Mouse (Mus musculus): ENCODE results near the gene Ccdc74a.

Gene Ccdc74a

DNA sequence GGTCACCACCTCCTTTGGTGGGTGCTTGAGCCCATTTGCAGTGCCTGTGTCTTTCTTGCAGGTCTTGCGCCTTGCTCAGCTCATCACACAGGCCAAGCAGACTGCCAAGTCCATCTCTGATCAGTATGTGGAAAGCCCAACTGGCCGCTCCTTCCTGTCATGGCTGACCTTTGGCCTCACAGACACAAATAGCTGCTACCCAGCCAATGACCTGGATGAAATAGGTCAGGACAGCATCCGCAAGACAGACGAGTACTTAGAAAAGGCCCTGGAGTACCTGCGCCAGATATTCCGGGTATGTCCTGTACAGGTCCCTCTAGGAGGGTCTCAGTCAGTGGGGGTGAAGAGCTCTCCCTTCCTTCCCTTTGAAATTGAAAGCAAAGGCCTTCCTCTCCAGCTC, 5.0 kb upstream of the Ccdc74a start:
- DNase-seq (ENCODE audit: low read depth, low spot score): no peak

GRCm38 (mm10) chr16:17642311-17642710, 4.0 kb upstream of the Ccdc74a start:
- no peak for DNase-seq (ENCODE audit: low read depth, low spot score)

GRCm38 (mm10) chr16:17643437-17643990, 2.8 kb upstream of the Ccdc74a start:
- no peak for DNase-seq (ENCODE audit: low read depth, low spot score)

GRCm38 (mm10) chr16:17647156-17647555, 886 bp downstream of the Ccdc74a start:
- no peak for DNase-seq (ENCODE audit: low read depth, low spot score)

- DNase-seq (ENCODE audit: low read depth, low spot score): no peak
Observed at GRCm38 (mm10) chr16:17647566-17648340, 1.5 kb downstream of the Ccdc74a start.

- no peak for DNase-seq (ENCODE audit: low read depth, low spot score)
Observed at GRCm38 (mm10) chr16:17649925-17650605, 3.8 kb downstream of the Ccdc74a start.

GRCm38 (mm10) chr16:17650711-17651110, 4.4 kb downstream of the Ccdc74a start:
- no peak for DNase-seq (ENCODE audit: low read depth, low spot score)

DNA sequence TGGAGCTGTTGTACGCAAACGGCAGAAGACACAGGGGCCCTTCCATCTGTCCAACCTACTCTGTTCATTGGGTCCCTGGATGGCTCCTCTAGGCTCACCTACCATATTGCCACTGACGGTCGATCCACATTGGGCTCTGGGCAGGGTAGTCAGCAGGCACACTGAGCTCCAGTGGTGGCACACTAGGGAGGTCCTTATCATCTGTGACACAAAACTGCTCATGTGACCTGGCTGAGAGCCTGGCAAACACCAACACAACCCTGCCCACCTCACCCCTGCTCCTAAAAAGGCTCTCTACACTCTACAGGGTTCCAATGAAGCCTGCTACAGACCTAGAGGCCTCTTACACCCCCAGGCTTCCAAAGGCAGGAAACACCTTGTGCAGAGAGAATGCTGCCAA, 6.3 kb downstream of the Ccdc74a start:
- no peak for DNase-seq (ENCODE audit: low read depth, low spot score)

DNA sequence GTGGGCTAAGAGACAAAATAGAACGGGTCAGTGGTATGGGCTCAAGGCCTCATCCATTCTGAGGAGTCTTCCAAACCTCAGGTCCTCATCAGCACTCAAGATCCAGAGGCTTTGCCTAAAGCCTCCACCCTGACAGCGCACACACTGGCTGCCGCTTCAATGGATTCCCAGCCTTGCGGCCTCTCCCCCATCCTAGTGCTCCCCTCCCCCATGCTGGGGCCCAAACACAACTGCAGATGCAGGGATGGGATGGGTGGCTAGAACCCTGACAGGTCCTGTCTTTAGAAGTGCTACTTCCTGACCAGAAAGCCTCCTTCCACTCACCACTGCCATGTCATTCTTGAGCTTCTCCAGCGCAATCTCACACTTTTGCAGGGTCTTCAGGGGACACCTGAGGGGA, 7.3 kb downstream of the Ccdc74a start:
- no peak for DNase-seq (ENCODE audit: low read depth, low spot score)

DNA sequence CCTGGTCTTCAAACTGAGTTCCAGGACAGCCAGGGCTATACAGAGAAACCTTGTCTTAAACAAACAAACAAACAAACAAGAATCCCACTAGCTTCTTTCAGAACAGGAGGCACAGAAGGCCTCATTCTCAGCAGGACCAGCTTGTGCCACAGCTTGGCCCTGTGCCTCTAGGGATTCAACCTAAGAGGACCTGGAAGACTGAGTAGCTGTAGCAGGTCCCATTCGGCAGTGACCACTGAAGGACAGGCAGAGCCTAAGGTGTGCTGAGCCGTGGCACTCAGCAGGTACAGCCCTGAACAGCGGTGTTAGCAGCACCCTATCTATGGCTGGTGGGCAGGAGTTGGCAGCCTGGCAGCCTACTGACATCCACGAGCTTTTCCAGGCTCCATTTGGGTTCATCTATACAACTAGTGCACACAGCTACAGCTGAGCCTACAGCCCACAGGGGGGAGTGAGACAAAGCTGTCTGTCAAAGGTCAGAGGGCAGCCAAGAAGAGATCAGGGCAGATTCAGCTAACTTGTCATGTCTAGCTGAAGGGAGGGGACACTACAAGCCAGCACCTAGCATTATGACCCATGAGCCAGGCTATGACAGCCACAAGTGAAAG, 8.0 kb downstream of the Ccdc74a start:
- DNase-seq (ENCODE audit: low read depth, low spot score): no peak

- DNase-seq (ENCODE audit: low read depth, low spot score): no peak
Observed at GRCm38 (mm10) chr16:17656212-17656871, 10.1 kb downstream of the Ccdc74a start.

DNA sequence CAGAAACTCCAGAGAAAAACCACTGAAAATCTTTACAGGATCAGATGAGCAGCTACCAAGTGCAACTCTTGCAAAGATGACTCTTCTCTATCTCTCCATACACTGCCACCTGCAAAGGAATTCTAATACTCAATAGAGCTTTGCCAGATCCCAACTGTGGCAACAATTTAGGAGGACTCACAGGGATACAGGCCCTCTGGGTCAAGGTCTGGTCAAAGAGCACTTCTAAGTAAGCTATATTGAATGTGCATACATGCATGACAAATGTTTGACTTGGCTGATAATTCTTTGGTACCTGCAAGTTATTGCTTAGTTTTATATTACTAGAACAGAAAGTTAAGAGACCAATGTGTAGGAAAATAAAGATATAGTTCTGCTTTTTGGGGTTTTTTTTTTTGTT, 19.3 kb downstream of the Ccdc74a start:
- no peak for DNase-seq (ENCODE audit: low read depth, low spot score)

- DNase-seq (ENCODE audit: low read depth, low spot score): no peak
Observed at GRCm38 (mm10) chr16:17669886-17670285, 23.6 kb downstream of the Ccdc74a start.

- DNase-seq (ENCODE audit: low read depth, low spot score): peak; percentile 77
Observed at GRCm38 (mm10) chr16:17694860-17695259, 48.6 kb downstream of the Ccdc74a start.
